Mouse (Mus musculus): ENCODE data around the gene Auh.

GRCm38 (mm10) chr13:52819901-52820300 is 109.6 kb downstream of the Auh start:
- TF ChIP-seq CTCF (conservative IDR thresholded peaks at IDR 0.05 in 1 of 2, IDR thresholded peaks at IDR 0.05 in 1 of 2; ENCODE audit: low read depth in 2 of 2, low read length in 2 of 2) (no peak), USF1 (IDR thresholded peaks at IDR 0.05; ENCODE audit: low read depth, low read length) (no peak), CHD1 (IDR thresholded peaks at IDR 0.05; ENCODE audit: low read depth, low read length) (no peak), JUN (IDR thresholded peaks at IDR 0.05; ENCODE audit: insufficient read depth, low read depth, low read length) (no peak), TBP (conservative IDR thresholded peaks at IDR 0.05; ENCODE audit: low read depth, low read length) (no peak), ZKSCAN1 (IDR thresholded peaks at IDR 0.05; ENCODE audit: borderline replicate concordance, low read depth, low read length) (no peak), EP300 (IDR thresholded peaks at IDR 0.05; ENCODE audit: low read length) (no peak), MYC (IDR thresholded peaks at IDR 0.05; ENCODE audit: low read depth, low read length) (no peak)
